Mouse (Mus musculus): Measurements from ENCODE around the gene Gstm4. TPM values are rescaled to one million over a fixed set of nuclear protein-coding genes. Genes with fewer than 3 reads are reported as not detected.

Gstm4 gene
- polyA plus RNA-seq, 1 experiment from 2014 or later, result 13.5 TPM

- H3K27ac ChIP-seq (ENCODE audit: low read depth), result no peak overlapping the region
- DNase-seq, result no peak
- H3K27me3 ChIP-seq (ENCODE audit: insufficient read depth, low read length), result no peaks in the 10 kb centered on the region
- H3K36me3 ChIP-seq (replicated peaks; ENCODE audit: insufficient read depth, low read length), result no peaks in the 10 kb centered on the region
- peaks cover 22% of the 10 kb centered on the region for H3K4me1 ChIP-seq (ENCODE audit: insufficient read depth)
- no peak for TF ChIP-seq EP300 (IDR thresholded peaks at IDR 0.05; ENCODE audit: low read depth)
- no peak for TF ChIP-seq CTCF (IDR thresholded peaks at IDR 0.05; ENCODE audit: low read depth)
- ATAC-seq, result no peak
- H3K4me3 ChIP-seq (ENCODE audit: low read depth, low read length), result no peak overlapping the region
- no peaks in the 10 kb centered on the region for H3K9me3 ChIP-seq (ENCODE audit: low read length)
- no peak overlapping the region for H3K4me2 ChIP-seq (ENCODE audit: low read depth, low read length)
- 64% methylated on average over 2 of the region's 2 CpGs for WGBS (ENCODE audit: insufficient replicate concordance)
- H3K9ac ChIP-seq (replicated peaks), result no peak overlapping the region
Measured at GRCm38 (mm10) chr3:108046944-108047655, 2.4 kb upstream of the Gstm4 start.

GRCm38 (mm10) chr3:108033156-108033555 lies 11.5 kb downstream of the Gstm4 start:
- Histone ChIP-seq H3K36me3 (replicated peaks; ENCODE audit: insufficient read depth, low read length) (no peaks in the 10 kb centered on the region), H3K9me3 (ENCODE audit: low read length) (no peaks in the 10 kb centered on the region), H3K27ac (ENCODE audit: low read depth) (no peak overlapping the region), H3K4me1 (ENCODE audit: insufficient read depth) (peaks cover 9% of the 10 kb centered on the region), H3K4me2 (ENCODE audit: low read depth, low read length) (no peak overlapping the region), H3K27me3 (ENCODE audit: insufficient read depth, low read length) (no peaks in the 10 kb centered on the region), H3K9ac (replicated peaks) (no peak overlapping the region), H3K4me3 (ENCODE audit: low read depth, low read length) (no peak overlapping the region)
- DNase-seq (peak; percentile 10), ATAC-seq (no peak)
- WGBS (ENCODE audit: insufficient replicate concordance), result 74% methylated on average over 5 of the region's 5 CpGs
- no peak for TF ChIP-seq CTCF (IDR thresholded peaks at IDR 0.05; ENCODE audit: low read depth)
- TF ChIP-seq EP300 (IDR thresholded peaks at IDR 0.05; ENCODE audit: low read depth), result no peak

- no peak overlapping the region for H3K4me3 ChIP-seq (ENCODE audit: low read depth, low read length)
- H3K9ac ChIP-seq (replicated peaks), result no peak overlapping the region
- no peak overlapping the region for H3K4me2 ChIP-seq (ENCODE audit: low read depth, low read length)
- H3K9me3 ChIP-seq (ENCODE audit: low read length), result no peaks in the 10 kb centered on the region
- H3K36me3 ChIP-seq (replicated peaks; ENCODE audit: insufficient read depth, low read length), result no peaks in the 10 kb centered on the region
- DNase-seq (no peak), ATAC-seq (no peak)
- no peaks in the 10 kb centered on the region for H3K27me3 ChIP-seq (ENCODE audit: insufficient read depth, low read length)
- no peak overlapping the region for H3K27ac ChIP-seq (ENCODE audit: low read depth)
- H3K4me1 ChIP-seq (ENCODE audit: insufficient read depth), result peaks cover 13% of the 10 kb centered on the region
- TF ChIP-seq EP300 (IDR thresholded peaks at IDR 0.05; ENCODE audit: low read depth), result no peak
- no peak for TF ChIP-seq CTCF (IDR thresholded peaks at IDR 0.05; ENCODE audit: low read depth)
Measured at GRCm38 (mm10) chr3:108032113-108032512, 12.6 kb downstream of the Gstm4 start.

GRCm38 (mm10) chr3:108028641-108029365 lies 15.9 kb downstream of the Gstm4 start:
- no peak for ATAC-seq
- Histone ChIP-seq H3K4me1 (ENCODE audit: insufficient read depth) (peaks cover 32% of the 10 kb centered on the region), H3K4me3 (ENCODE audit: low read depth, low read length) (no peak overlapping the region), H3K36me3 (replicated peaks; ENCODE audit: insufficient read depth, low read length) (no peaks in the 10 kb centered on the region), H3K27ac (ENCODE audit: low read depth) (no peak overlapping the region), H3K4me2 (ENCODE audit: low read depth, low read length) (no peak overlapping the region), H3K27me3 (ENCODE audit: insufficient read depth, low read length) (no peaks in the 10 kb centered on the region), H3K9ac (replicated peaks) (no peak overlapping the region), H3K9me3 (ENCODE audit: low read length) (no peaks in the 10 kb centered on the region)
- DNase-seq, result no peak
- 79% methylated on average over 4 of the region's 4 CpGs for WGBS (ENCODE audit: insufficient replicate concordance)
- TF ChIP-seq CTCF (IDR thresholded peaks at IDR 0.05; ENCODE audit: low read depth), result no peak
- TF ChIP-seq EP300 (IDR thresholded peaks at IDR 0.05; ENCODE audit: low read depth), result no peak

- no peak overlapping the region; the same call in 1 of the 2 replicates for H3K27ac ChIP-seq (ENCODE audit: low read depth)
- H3K4me1 ChIP-seq (ENCODE audit: insufficient read depth), result peaks cover 43% of the 10 kb centered on the region
- peak; percentile 25; the same call in 1 of the 2 replicates for ATAC-seq
- H3K4me2 ChIP-seq (ENCODE audit: low read depth, low read length), result no peak overlapping the region
- H3K4me3 ChIP-seq (ENCODE audit: low read depth, low read length), result no peak overlapping the region
- no peak for DNase-seq
- no peaks in the 10 kb centered on the region for H3K36me3 ChIP-seq (replicated peaks; ENCODE audit: insufficient read depth, low read length)
- TF ChIP-seq EP300 (IDR thresholded peaks at IDR 0.05; ENCODE audit: low read depth), result no peak
- no peak for TF ChIP-seq CTCF (IDR thresholded peaks at IDR 0.05; ENCODE audit: low read depth)
- no peaks in the 10 kb centered on the region for H3K27me3 ChIP-seq (ENCODE audit: insufficient read depth, low read length)
- no peak overlapping the region for H3K9ac ChIP-seq (replicated peaks)
- H3K9me3 ChIP-seq (ENCODE audit: low read length), result no peaks in the 10 kb centered on the region
- WGBS (ENCODE audit: insufficient replicate concordance), result 61% methylated on average over 1 of the region's 1 CpGs
Measured at GRCm38 (mm10) chr3:108026597-108026996, 18.1 kb downstream of the Gstm4 start.

- H3K4me1 ChIP-seq (ENCODE audit: insufficient read depth), result peaks cover 43% of the 10 kb centered on the region
- ATAC-seq (no peak), DNase-seq (no peak)
- no peaks in the 10 kb centered on the region for H3K9me3 ChIP-seq (ENCODE audit: low read length)
- TF ChIP-seq EP300 (IDR thresholded peaks at IDR 0.05; ENCODE audit: low read depth) (no peak), CTCF (IDR thresholded peaks at IDR 0.05; ENCODE audit: low read depth) (no peak)
- no peak overlapping the region for H3K4me3 ChIP-seq (ENCODE audit: low read depth, low read length)
- no peaks in the 10 kb centered on the region for H3K36me3 ChIP-seq (replicated peaks; ENCODE audit: insufficient read depth, low read length)
- 41% methylated on average over 5 of the region's 5 CpGs for WGBS (ENCODE audit: insufficient replicate concordance)
- H3K27ac ChIP-seq (ENCODE audit: low read depth), result no peak overlapping the region; the same call in 1 of the 2 replicates
- no peak overlapping the region for H3K4me2 ChIP-seq (ENCODE audit: low read depth, low read length)
- no peak overlapping the region for H3K9ac ChIP-seq (replicated peaks)
- H3K27me3 ChIP-seq (ENCODE audit: insufficient read depth, low read length), result no peaks in the 10 kb centered on the region
Measured at GRCm38 (mm10) chr3:108026049-108026448, 18.6 kb downstream of the Gstm4 start.

Data from liver, postnatal 0 days (tissue).